Mouse (Mus musculus): Measurements from ENCODE around the gene Ptgdr. TPM values are rescaled to one million over a fixed set of nuclear protein-coding genes. Genes with fewer than 3 reads are reported as not detected.
"Not testable (repeated sequence)": the region's sequence is repeated elsewhere in the genome, so short reads cannot be mapped to it uniquely, and the experiment has no call there.

Ptgdr gene
- not detected in 2 replicates for polyA plus RNA-seq (2015; fragmentation: Nextera tagmentation; extraction: Ambion mirVana)

GRCm38 (mm10) chr14:44858868-44859613 lies at the start of gene Ptgdr:
Ptgdr (minus strand) TSS chr14:44859375.
- no peak within 1 kb of the TSS for H3K4me3 ChIP-seq (ENCODE audit: low read depth, low read length)
- no peaks in the 10 kb centered on the region for H3K36me3 ChIP-seq (ENCODE audit: control insufficient read depth, insufficient read depth)
- 2% methylated on average over 32 of the region's 32 CpGs for WGBS (ENCODE audit: insufficient replicate concordance)
- no peak within 1 kb of the TSS for H3K4me2 ChIP-seq (ENCODE audit: low read depth, low read length)
- no peak within 1 kb of the TSS for H3K9ac ChIP-seq (ENCODE audit: low read depth, low read length)
- H3K9me3 ChIP-seq (replicated peaks; ENCODE audit: control insufficient read depth, low read length) = no peaks in the 10 kb centered on the region
- no peak for ATAC-seq (ENCODE audit: low read depth)
- H3K27me3 ChIP-seq (ENCODE audit: control insufficient read depth, insufficient read depth, low read depth, low read length) = peaks cover 14% of the 10 kb centered on the region
- no peak within 1 kb of the TSS for H3K27ac ChIP-seq (ENCODE audit: low read length)
- H3K4me1 ChIP-seq (ENCODE audit: control insufficient read depth, low read depth, low read length) = no peaks in the 10 kb centered on the region

GRCm38 (mm10) chr14:44907774-44908173 lies 48.6 kb upstream of the Ptgdr start:
- no peak overlapping the region for H3K4me3 ChIP-seq (ENCODE audit: low read depth, low read length)
- H3K4me1 ChIP-seq (ENCODE audit: control insufficient read depth, low read depth, low read length) = no peaks in the 10 kb centered on the region
- no peak for ATAC-seq (ENCODE audit: low read depth)
- no peak overlapping the region for H3K27ac ChIP-seq (ENCODE audit: low read length)
- no peak overlapping the region for H3K9ac ChIP-seq (ENCODE audit: low read depth, low read length)
- H3K9me3 ChIP-seq (replicated peaks; ENCODE audit: control insufficient read depth, low read length) = no peaks in the 10 kb centered on the region
- WGBS (ENCODE audit: insufficient replicate concordance) = 63% methylated on average over 5 of the region's 5 CpGs
- H3K4me2 ChIP-seq (ENCODE audit: low read depth, low read length) = no peak overlapping the region
- H3K36me3 ChIP-seq (ENCODE audit: control insufficient read depth, insufficient read depth) = no peaks in the 10 kb centered on the region
- no peaks in the 10 kb centered on the region for H3K27me3 ChIP-seq (ENCODE audit: control insufficient read depth, insufficient read depth, low read depth, low read length)

GRCm38 (mm10) chr14:44904199-44904598 lies 45.0 kb upstream of the Ptgdr start:
- WGBS (ENCODE audit: insufficient replicate concordance) = 65% methylated on average over 4 of the region's 4 CpGs
- no peak for ATAC-seq (ENCODE audit: low read depth)
- no peak overlapping the region for H3K4me3 ChIP-seq (ENCODE audit: low read depth, low read length)
- H3K9me3 ChIP-seq (replicated peaks; ENCODE audit: control insufficient read depth, low read length) = no peaks in the 10 kb centered on the region
- no peak overlapping the region for H3K9ac ChIP-seq (ENCODE audit: low read depth, low read length)
- H3K27me3 ChIP-seq (ENCODE audit: control insufficient read depth, insufficient read depth, low read depth, low read length) = no peaks in the 10 kb centered on the region
- H3K4me1 ChIP-seq (ENCODE audit: control insufficient read depth, low read depth, low read length) = no peaks in the 10 kb centered on the region
- H3K36me3 ChIP-seq (ENCODE audit: control insufficient read depth, insufficient read depth) = no peaks in the 10 kb centered on the region
- no peak overlapping the region for H3K4me2 ChIP-seq (ENCODE audit: low read depth, low read length)
- H3K27ac ChIP-seq (ENCODE audit: low read length) = no peak overlapping the region

GRCm38 (mm10) chr14:44901735-44902134 lies 42.6 kb upstream of the Ptgdr start:
- H3K27ac ChIP-seq (ENCODE audit: low read length); H3K9ac ChIP-seq (ENCODE audit: low read depth, low read length); H3K9me3 ChIP-seq (replicated peaks; ENCODE audit: control insufficient read depth, low read length); H3K4me2 ChIP-seq (ENCODE audit: low read depth, low read length); H3K4me3 ChIP-seq (ENCODE audit: low read depth, low read length); H3K27me3 ChIP-seq (ENCODE audit: control insufficient read depth, insufficient read depth, low read depth, low read length); H3K4me1 ChIP-seq (ENCODE audit: control insufficient read depth, low read depth, low read length); ATAC-seq (ENCODE audit: low read depth); H3K36me3 ChIP-seq (ENCODE audit: control insufficient read depth, insufficient read depth): not testable (repeated sequence)

- H3K27ac ChIP-seq (ENCODE audit: low read length) = no peak overlapping the region
- 50% methylated on average over 7 of the region's 7 CpGs for WGBS (ENCODE audit: insufficient replicate concordance)
- H3K9ac ChIP-seq (ENCODE audit: low read depth, low read length) = no peak overlapping the region
- H3K4me2 ChIP-seq (ENCODE audit: low read depth, low read length) = no peak overlapping the region
- no peaks in the 10 kb centered on the region for H3K9me3 ChIP-seq (replicated peaks; ENCODE audit: control insufficient read depth, low read length)
- ATAC-seq (ENCODE audit: low read depth) = no peak
- no peaks in the 10 kb centered on the region for H3K27me3 ChIP-seq (ENCODE audit: control insufficient read depth, insufficient read depth, low read depth, low read length)
- no peaks in the 10 kb centered on the region for H3K36me3 ChIP-seq (ENCODE audit: control insufficient read depth, insufficient read depth)
- H3K4me1 ChIP-seq (ENCODE audit: control insufficient read depth, low read depth, low read length) = no peaks in the 10 kb centered on the region
- no peak overlapping the region for H3K4me3 ChIP-seq (ENCODE audit: low read depth, low read length)
These were observed 32.4 kb upstream of the Ptgdr start for GRCm38 (mm10) chr14:44891387-44892132.

GRCm38 (mm10) chr14:44869686-44870085 lies 10.5 kb upstream of the Ptgdr start:
- no peaks in the 10 kb centered on the region for H3K9me3 ChIP-seq (replicated peaks; ENCODE audit: control insufficient read depth, low read length)
- H3K36me3 ChIP-seq (ENCODE audit: control insufficient read depth, insufficient read depth) = no peaks in the 10 kb centered on the region
- H3K4me3 ChIP-seq (ENCODE audit: low read depth, low read length) = no peak overlapping the region
- 59% methylated on average over 6 of the region's 6 CpGs for WGBS (ENCODE audit: insufficient replicate concordance)
- no peaks in the 10 kb centered on the region for H3K27me3 ChIP-seq (ENCODE audit: control insufficient read depth, insufficient read depth, low read depth, low read length)
- ATAC-seq (ENCODE audit: low read depth) = no peak
- no peak overlapping the region for H3K27ac ChIP-seq (ENCODE audit: low read length)
- no peaks in the 10 kb centered on the region for H3K4me1 ChIP-seq (ENCODE audit: control insufficient read depth, low read depth, low read length)
- no peak overlapping the region for H3K9ac ChIP-seq (ENCODE audit: low read depth, low read length)
- H3K4me2 ChIP-seq (ENCODE audit: low read depth, low read length) = no peak overlapping the region

GRCm38 (mm10) chr14:44865661-44866060 lies 6.5 kb upstream of the Ptgdr start:
- no peak overlapping the region for H3K9ac ChIP-seq (ENCODE audit: low read depth, low read length)
- 67% methylated on average over 8 of the region's 8 CpGs for WGBS (ENCODE audit: insufficient replicate concordance)
- no peak overlapping the region for H3K4me3 ChIP-seq (ENCODE audit: low read depth, low read length)
- no peak overlapping the region for H3K27ac ChIP-seq (ENCODE audit: low read length)
- no peak overlapping the region for H3K4me2 ChIP-seq (ENCODE audit: low read depth, low read length)
- no peaks in the 10 kb centered on the region for H3K9me3 ChIP-seq (replicated peaks; ENCODE audit: control insufficient read depth, low read length)
- ATAC-seq (ENCODE audit: low read depth) = no peak
- no peaks in the 10 kb centered on the region for H3K36me3 ChIP-seq (ENCODE audit: control insufficient read depth, insufficient read depth)
- H3K4me1 ChIP-seq (ENCODE audit: control insufficient read depth, low read depth, low read length) = no peaks in the 10 kb centered on the region
- no peaks in the 10 kb centered on the region for H3K27me3 ChIP-seq (ENCODE audit: control insufficient read depth, insufficient read depth, low read depth, low read length)

GRCm38 (mm10) chr14:44863086-44863485 lies 3.9 kb upstream of the Ptgdr start:
- H3K9me3 ChIP-seq (replicated peaks; ENCODE audit: control insufficient read depth, low read length) = no peaks in the 10 kb centered on the region
- H3K27ac ChIP-seq (ENCODE audit: low read length) = no peak overlapping the region
- no peak overlapping the region for H3K4me2 ChIP-seq (ENCODE audit: low read depth, low read length)
- ATAC-seq (ENCODE audit: low read depth) = no peak
- H3K9ac ChIP-seq (ENCODE audit: low read depth, low read length) = no peak overlapping the region
- peaks cover 14% of the 10 kb centered on the region for H3K27me3 ChIP-seq (ENCODE audit: control insufficient read depth, insufficient read depth, low read depth, low read length)
- no peaks in the 10 kb centered on the region for H3K36me3 ChIP-seq (ENCODE audit: control insufficient read depth, insufficient read depth)
- H3K4me1 ChIP-seq (ENCODE audit: control insufficient read depth, low read depth, low read length) = no peaks in the 10 kb centered on the region
- 48% methylated on average over 4 of the region's 4 CpGs for WGBS (ENCODE audit: insufficient replicate concordance)
- no peak overlapping the region for H3K4me3 ChIP-seq (ENCODE audit: low read depth, low read length)

GRCm38 (mm10) chr14:44861161-44861560 lies 2.0 kb upstream of the Ptgdr start:
- Histone ChIP-seq H3K27ac (ENCODE audit: low read length) (no peak overlapping the region), H3K9ac (ENCODE audit: low read depth, low read length) (no peak overlapping the region), H3K36me3 (ENCODE audit: control insufficient read depth, insufficient read depth) (no peaks in the 10 kb centered on the region), H3K9me3 (replicated peaks; ENCODE audit: control insufficient read depth, low read length) (no peaks in the 10 kb centered on the region), H3K27me3 (ENCODE audit: control insufficient read depth, insufficient read depth, low read depth, low read length) (peaks cover 14% of the 10 kb centered on the region), H3K4me2 (ENCODE audit: low read depth, low read length) (no peak overlapping the region), H3K4me3 (ENCODE audit: low read depth, low read length) (no peak overlapping the region), H3K4me1 (ENCODE audit: control insufficient read depth, low read depth, low read length) (no peaks in the 10 kb centered on the region)
- no peak for ATAC-seq (ENCODE audit: low read depth)
- WGBS (ENCODE audit: insufficient replicate concordance) = 9% methylated on average over 3 of the region's 3 CpGs
